Mouse (Mus musculus): Measurements from ENCODE around the gene Gm17428. TPM values are rescaled to one million over a fixed set of nuclear protein-coding genes. Genes with fewer than 3 reads are reported as not detected.
"Not testable (repeated sequence)": the region's sequence is repeated elsewhere in the genome, so short reads cannot be mapped to it uniquely, and the experiment has no call there.

Gm17428 gene
- polyA plus RNA-seq, 1 experiment from 2014 or later, result not detected

GRCm38 (mm10) chr14:54947008-54947407 is 29.7 kb upstream of the Gm17428 start:
- H3K9me3 ChIP-seq (replicated peaks; ENCODE audit: control insufficient read depth, low read length); H3K4me3 ChIP-seq (replicated peaks; ENCODE audit: low read length); H3K4me1 ChIP-seq (ENCODE audit: control insufficient read depth, insufficient read depth, low read length); H3K36me3 ChIP-seq (ENCODE audit: control insufficient read depth, insufficient read depth, low read length); H3K9ac ChIP-seq (ENCODE audit: low read length); H3K27ac ChIP-seq (ENCODE audit: low read length); H3K4me2 ChIP-seq (ENCODE audit: low read depth, low read length); H3K27me3 ChIP-seq (ENCODE audit: control insufficient read depth, insufficient read depth, low read length); ATAC-seq (ENCODE audit: insufficient read depth, low FRiP score): not testable (repeated sequence)
- WGBS, result 86% methylated on average over 10 of the region's 11 CpGs

GRCm38 (mm10) chr14:54948781-54949180 is 28.0 kb upstream of the Gm17428 start:
- Histone ChIP-seq H3K4me3 (replicated peaks; ENCODE audit: low read length) (no peak overlapping the region), H3K9ac (ENCODE audit: low read length) (no peak overlapping the region), H3K4me2 (ENCODE audit: low read depth, low read length) (no peak overlapping the region), H3K9me3 (replicated peaks; ENCODE audit: control insufficient read depth, low read length) (no peaks in the 10 kb centered on the region), H3K36me3 (ENCODE audit: control insufficient read depth, insufficient read depth, low read length) (no peaks in the 10 kb centered on the region), H3K27ac (ENCODE audit: low read length) (no peak overlapping the region), H3K27me3 (ENCODE audit: control insufficient read depth, insufficient read depth, low read length) (no peaks in the 10 kb centered on the region), H3K4me1 (ENCODE audit: control insufficient read depth, insufficient read depth, low read length) (no peaks in the 10 kb centered on the region)
- WGBS, result 81% methylated on average over 9 of the region's 9 CpGs
- no peak for ATAC-seq (ENCODE audit: insufficient read depth, low FRiP score)

GRCm38 (mm10) chr14:54950493-54950892 is 26.2 kb upstream of the Gm17428 start:
- Histone ChIP-seq H3K36me3 (ENCODE audit: control insufficient read depth, insufficient read depth, low read length) (no peaks in the 10 kb centered on the region), H3K27ac (ENCODE audit: low read length) (no peak overlapping the region), H3K4me1 (ENCODE audit: control insufficient read depth, insufficient read depth, low read length) (no peaks in the 10 kb centered on the region), H3K4me3 (replicated peaks; ENCODE audit: low read length) (no peak overlapping the region), H3K4me2 (ENCODE audit: low read depth, low read length) (no peak overlapping the region), H3K9me3 (replicated peaks; ENCODE audit: control insufficient read depth, low read length) (no peaks in the 10 kb centered on the region), H3K27me3 (ENCODE audit: control insufficient read depth, insufficient read depth, low read length) (no peaks in the 10 kb centered on the region), H3K9ac (ENCODE audit: low read length) (no peak overlapping the region)
- no peak for ATAC-seq (ENCODE audit: insufficient read depth, low FRiP score)
- 52% methylated on average over 12 of the region's 12 CpGs for WGBS

GRCm38 (mm10) chr14:54951587-54951986 is 25.1 kb upstream of the Gm17428 start:
- Histone ChIP-seq H3K27me3 (ENCODE audit: control insufficient read depth, insufficient read depth, low read length) (no peaks in the 10 kb centered on the region), H3K36me3 (ENCODE audit: control insufficient read depth, insufficient read depth, low read length) (no peaks in the 10 kb centered on the region), H3K4me2 (ENCODE audit: low read depth, low read length) (no peak overlapping the region), H3K9me3 (replicated peaks; ENCODE audit: control insufficient read depth, low read length) (no peaks in the 10 kb centered on the region), H3K27ac (ENCODE audit: low read length) (no peak overlapping the region), H3K9ac (ENCODE audit: low read length) (no peak overlapping the region), H3K4me1 (ENCODE audit: control insufficient read depth, insufficient read depth, low read length) (no peaks in the 10 kb centered on the region), H3K4me3 (replicated peaks; ENCODE audit: low read length) (no peak overlapping the region)
- no peak for ATAC-seq (ENCODE audit: insufficient read depth, low FRiP score)
- 81% methylated on average over 6 of the region's 6 CpGs for WGBS

GRCm38 (mm10) chr14:54953664-54954206 is 23.0 kb upstream of the Gm17428 start:
- Histone ChIP-seq H3K9ac (ENCODE audit: low read length) (no peak overlapping the region), H3K9me3 (replicated peaks; ENCODE audit: control insufficient read depth, low read length) (no peaks in the 10 kb centered on the region), H3K36me3 (ENCODE audit: control insufficient read depth, insufficient read depth, low read length) (no peaks in the 10 kb centered on the region), H3K4me2 (ENCODE audit: low read depth, low read length) (no peak overlapping the region), H3K27ac (ENCODE audit: low read length) (no peak overlapping the region), H3K4me1 (ENCODE audit: control insufficient read depth, insufficient read depth, low read length) (no peaks in the 10 kb centered on the region), H3K4me3 (replicated peaks; ENCODE audit: low read length) (no peak overlapping the region), H3K27me3 (ENCODE audit: control insufficient read depth, insufficient read depth, low read length) (no peaks in the 10 kb centered on the region)
- WGBS, result 92% methylated on average over 8 of the region's 8 CpGs
- no peak for ATAC-seq (ENCODE audit: insufficient read depth, low FRiP score)

- H3K27ac ChIP-seq (ENCODE audit: low read length), result no peak overlapping the region
- 73% methylated on average over 3 of the region's 3 CpGs for WGBS
- H3K36me3 ChIP-seq (ENCODE audit: control insufficient read depth, insufficient read depth, low read length), result no peaks in the 10 kb centered on the region
- no peak overlapping the region for H3K9ac ChIP-seq (ENCODE audit: low read length)
- no peaks in the 10 kb centered on the region for H3K27me3 ChIP-seq (ENCODE audit: control insufficient read depth, insufficient read depth, low read length)
- H3K4me2 ChIP-seq (ENCODE audit: low read depth, low read length), result no peak overlapping the region
- no peaks in the 10 kb centered on the region for H3K4me1 ChIP-seq (ENCODE audit: control insufficient read depth, insufficient read depth, low read length)
- no peaks in the 10 kb centered on the region for H3K9me3 ChIP-seq (replicated peaks; ENCODE audit: control insufficient read depth, low read length)
- ATAC-seq (ENCODE audit: insufficient read depth, low FRiP score), result no peak
- no peak overlapping the region for H3K4me3 ChIP-seq (replicated peaks; ENCODE audit: low read length)
These were observed 22.3 kb upstream of the Gm17428 start for GRCm38 (mm10) chr14:54954474-54954873.

- no peak overlapping the region for H3K9ac ChIP-seq (ENCODE audit: low read length)
- H3K9me3 ChIP-seq (replicated peaks; ENCODE audit: control insufficient read depth, low read length), result no peaks in the 10 kb centered on the region
- H3K4me1 ChIP-seq (ENCODE audit: control insufficient read depth, insufficient read depth, low read length), result no peaks in the 10 kb centered on the region
- H3K27ac ChIP-seq (ENCODE audit: low read length), result no peak overlapping the region
- H3K4me2 ChIP-seq (ENCODE audit: low read depth, low read length), result no peak overlapping the region
- ATAC-seq (ENCODE audit: insufficient read depth, low FRiP score), result no peak
- 72% methylated on average over 3 of the region's 3 CpGs for WGBS
- H3K27me3 ChIP-seq (ENCODE audit: control insufficient read depth, insufficient read depth, low read length), result no peaks in the 10 kb centered on the region
- no peak overlapping the region for H3K4me3 ChIP-seq (replicated peaks; ENCODE audit: low read length)
- H3K36me3 ChIP-seq (ENCODE audit: control insufficient read depth, insufficient read depth, low read length), result no peaks in the 10 kb centered on the region
These were observed 21.3 kb upstream of the Gm17428 start for GRCm38 (mm10) chr14:54955481-54955880.

GRCm38 (mm10) chr14:54956533-54956932 is 20.2 kb upstream of the Gm17428 start:
- Histone ChIP-seq H3K4me2 (ENCODE audit: low read depth, low read length) (no peak overlapping the region), H3K4me1 (ENCODE audit: control insufficient read depth, insufficient read depth, low read length) (no peaks in the 10 kb centered on the region), H3K9ac (ENCODE audit: low read length) (no peak overlapping the region), H3K27me3 (ENCODE audit: control insufficient read depth, insufficient read depth, low read length) (no peaks in the 10 kb centered on the region), H3K9me3 (replicated peaks; ENCODE audit: control insufficient read depth, low read length) (no peaks in the 10 kb centered on the region), H3K4me3 (replicated peaks; ENCODE audit: low read length) (no peak overlapping the region), H3K36me3 (ENCODE audit: control insufficient read depth, insufficient read depth, low read length) (no peaks in the 10 kb centered on the region), H3K27ac (ENCODE audit: low read length) (no peak overlapping the region)
- no peak for ATAC-seq (ENCODE audit: insufficient read depth, low FRiP score)
- WGBS, result 78% methylated on average over 9 of the region's 9 CpGs

GRCm38 (mm10) chr14:54958503-54958902 is 18.2 kb upstream of the Gm17428 start:
- ATAC-seq (ENCODE audit: insufficient read depth, low FRiP score), result no peak
- no peak overlapping the region for H3K27ac ChIP-seq (ENCODE audit: low read length)
- H3K27me3 ChIP-seq (ENCODE audit: control insufficient read depth, insufficient read depth, low read length), result no peaks in the 10 kb centered on the region
- H3K36me3 ChIP-seq (ENCODE audit: control insufficient read depth, insufficient read depth, low read length), result no peaks in the 10 kb centered on the region
- no peak overlapping the region for H3K4me3 ChIP-seq (replicated peaks; ENCODE audit: low read length)
- H3K9ac ChIP-seq (ENCODE audit: low read length), result no peak overlapping the region
- H3K4me1 ChIP-seq (ENCODE audit: control insufficient read depth, insufficient read depth, low read length), result no peaks in the 10 kb centered on the region
- H3K4me2 ChIP-seq (ENCODE audit: low read depth, low read length), result no peak overlapping the region
- 82% methylated on average over 4 of the region's 4 CpGs for WGBS
- no peaks in the 10 kb centered on the region for H3K9me3 ChIP-seq (replicated peaks; ENCODE audit: control insufficient read depth, low read length)

- Histone ChIP-seq H3K9ac (ENCODE audit: low read length) (no peak overlapping the region), H3K27ac (ENCODE audit: low read length) (no peak overlapping the region), H3K4me1 (ENCODE audit: control insufficient read depth, insufficient read depth, low read length) (no peaks in the 10 kb centered on the region), H3K4me3 (replicated peaks; ENCODE audit: low read length) (no peak overlapping the region), H3K36me3 (ENCODE audit: control insufficient read depth, insufficient read depth, low read length) (no peaks in the 10 kb centered on the region), H3K9me3 (replicated peaks; ENCODE audit: control insufficient read depth, low read length) (no peaks in the 10 kb centered on the region), H3K27me3 (ENCODE audit: control insufficient read depth, insufficient read depth, low read length) (no peaks in the 10 kb centered on the region), H3K4me2 (ENCODE audit: low read depth, low read length) (no peak overlapping the region)
- WGBS, result 85% methylated on average over 3 of the region's 3 CpGs
- ATAC-seq (ENCODE audit: insufficient read depth, low FRiP score), result no peak
These were observed 17.5 kb upstream of the Gm17428 start for GRCm38 (mm10) chr14:54959197-54959596.

Measured in stomach, embryonic 16.5 days (tissue).